Mouse (Mus musculus): ENCODE measurements at regions not wholly inside any gene's neighbourhood (a gene's known extent, or its start where the extent isn't known, plus 50 kb on each side); places are given as distances from the start of the nearest gene placed in this dataset.

DNA sequence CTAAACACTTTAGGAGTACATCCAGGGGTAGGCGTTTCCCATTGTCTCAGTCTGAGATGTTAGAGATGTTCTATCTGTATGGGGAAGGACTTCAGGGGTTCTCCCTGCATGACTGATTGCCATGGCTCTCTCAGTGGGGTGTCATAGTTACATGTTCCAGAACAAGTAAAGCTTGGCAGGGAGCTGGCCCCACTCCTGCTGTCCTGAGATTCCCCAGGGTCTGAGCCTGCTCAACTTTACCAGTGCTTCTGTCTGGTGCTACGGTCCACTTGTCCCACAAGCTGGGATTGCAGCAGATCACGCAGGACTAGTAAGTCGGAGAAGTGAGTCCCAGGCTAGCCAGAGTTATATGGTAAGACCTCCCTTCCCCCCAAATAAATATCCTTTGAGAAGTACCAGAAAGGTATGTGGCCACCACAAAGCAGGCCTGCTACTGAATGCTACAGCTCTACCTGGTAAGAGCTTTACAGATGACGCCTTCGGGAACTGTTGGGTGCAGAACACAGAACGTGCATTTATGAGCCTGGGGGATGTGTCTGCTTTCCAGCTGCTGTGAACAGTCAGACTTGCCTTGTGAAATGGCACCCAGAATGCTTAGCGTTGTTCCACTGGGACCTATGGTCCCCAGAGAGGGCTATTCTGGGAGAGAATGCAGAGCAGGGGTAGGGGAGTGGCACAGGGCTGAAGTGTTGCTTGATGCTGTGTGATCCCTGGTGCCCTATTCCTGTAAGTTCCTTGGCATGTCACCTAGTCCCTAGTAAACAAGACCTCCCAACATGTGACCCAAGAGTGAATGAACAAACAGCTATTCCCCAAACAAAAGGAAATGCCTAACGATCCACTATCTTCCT, 148.9 kb upstream of the Tgfbr2 start:
- TF ChIP-seq CTCF (IDR thresholded peaks at IDR 0.05; ENCODE audit: control insufficient read depth, insufficient read depth, low read length), result no peak
- no peak for TF ChIP-seq POLR2A (IDR thresholded peaks at IDR 0.05; ENCODE audit: borderline replicate concordance, control insufficient read depth, low read depth, low read length)
